Mouse (Mus musculus) heart, postnatal 0 days (tissue): ENCODE data around the gene Cdk17.

Source experiments
- CTCF ChIP-seq: IDR thresholded peaks from 2 replicates; pipeline ENCODE4 v1.5.1; 2016; ENCODE audit warnings: antibody characterized with exemption, control low read depth, low read depth
- EP300 ChIP-seq: IDR thresholded peaks from 2 replicates; pipeline ENCODE4 v1.6.1; 2016; ENCODE audit warnings: antibody characterized with exemption, low read depth

DNA sequence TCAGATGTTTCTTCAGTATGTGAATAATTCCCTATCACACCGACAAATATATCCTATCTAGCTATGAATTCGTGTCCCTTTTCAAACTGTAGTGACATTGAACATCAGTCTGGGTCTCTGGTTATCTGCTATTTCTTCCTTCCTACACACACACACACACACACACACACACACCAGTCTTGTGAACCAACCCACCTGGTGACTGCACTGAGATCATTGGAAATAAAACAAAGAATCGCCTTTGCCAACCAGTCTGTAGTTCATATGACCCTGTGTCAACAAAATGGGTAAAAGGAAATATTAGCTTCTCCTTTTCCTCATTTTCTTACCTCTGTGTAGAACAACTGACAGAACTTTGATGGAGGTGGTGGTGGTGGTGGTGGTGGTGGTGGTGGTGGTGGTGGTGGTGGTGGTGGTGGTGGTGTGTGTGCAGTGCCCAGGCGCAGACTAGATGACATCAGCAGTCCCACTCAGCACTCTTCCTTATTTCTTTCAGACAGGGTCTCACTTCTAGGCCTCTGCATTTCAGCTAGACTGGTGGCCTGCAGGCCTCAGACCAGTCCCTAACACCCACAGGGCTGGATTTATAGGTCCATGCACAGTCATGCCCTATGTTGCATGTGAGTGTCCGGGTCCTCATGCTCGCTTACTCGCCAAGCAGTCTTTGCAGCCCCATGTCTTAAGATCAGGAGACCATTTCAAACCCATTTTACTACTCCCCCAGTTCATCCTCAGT is 85.7 kb downstream of the Cdk17 start:
- TF ChIP-seq CTCF: no peak
- TF ChIP-seq EP300: no peak
